Mouse (Mus musculus): ENCODE measurements around the gene Olfr645. TPM values are rescaled to one million over a fixed set of nuclear protein-coding genes. Genes with fewer than 3 reads are reported as not detected.

The Olfr645 gene
- polyA plus RNA-seq (2012; fragmentation: generic; extraction: Trizol), result not detected
- long read RNA-seq, experiment 1, result 0 reads
- long read RNA-seq, experiment 2, result 0 reads

- H3K4me3 ChIP-seq (ENCODE audit: insufficient read depth, poor library complexity, severe bottlenecking), result no peak within 1 kb of the TSS
- TF ChIP-seq FOSL1 (IDR thresholded peaks at IDR 0.05; ENCODE audit: insufficient read depth, low read length, poor library complexity, severe bottlenecking) (no peak), MAX (IDR thresholded peaks at IDR 0.05) (no peak), CTCF (IDR thresholded peaks at IDR 0.05; ENCODE audit: control insufficient read depth, insufficient read depth, insufficient read length) (no peak), CEBPB (IDR thresholded peaks at IDR 0.05; ENCODE audit: low read depth) (no peak), MYOD1 (IDR thresholded peaks at IDR 0.05; ENCODE audit: control insufficient read depth, insufficient read length, low read depth) (no peak), USF1 (IDR thresholded peaks at IDR 0.05; ENCODE audit: low read depth) (no peak), MYOG (IDR thresholded peaks at IDR 0.05; ENCODE audit: control insufficient read depth, extremely low read depth, insufficient read length) (no peak)
- H3K79me2 ChIP-seq (ENCODE audit: control insufficient read depth, insufficient read depth), result no peaks in the 10 kb centered on the region
- H3K79me3 ChIP-seq (ENCODE audit: low read depth), result no peaks in the 10 kb centered on the region
- H3K36me3 ChIP-seq (ENCODE audit: control insufficient read depth, insufficient read depth), result no peaks in the 10 kb centered on the region
- H3ac ChIP-seq (ENCODE audit: control insufficient read depth, insufficient read length, low read depth), result no peak within 1 kb of the TSS
- H3K27me3 ChIP-seq (ENCODE audit: control insufficient read depth, insufficient read depth, insufficient read length), result no peaks in the 10 kb centered on the region
Observed at GRCm38 (mm10) chr7:104085365-104085764, at the start of gene Olfr645. TSS of gene Olfr645 (minus strand) at chr7:104085465.

DNA sequence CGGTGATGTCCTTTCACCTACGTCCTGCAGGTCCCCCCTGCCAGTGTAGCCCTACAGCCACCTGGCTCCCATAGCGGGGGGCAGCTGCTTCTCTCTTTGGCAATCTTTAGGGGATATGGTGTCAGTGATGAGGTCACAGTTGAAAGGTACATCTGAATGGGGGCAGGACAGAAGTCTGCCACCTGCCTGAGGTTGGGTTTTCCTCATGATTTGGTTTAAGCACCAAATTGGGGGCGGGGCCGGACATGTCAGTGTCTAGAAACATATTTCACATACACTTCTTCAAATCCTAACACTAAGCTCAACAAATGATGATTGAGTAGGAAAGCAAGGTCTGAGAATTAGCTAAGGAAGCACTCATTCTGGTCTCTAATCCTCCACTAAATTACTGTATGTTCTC lies 44.5 kb upstream of the Olfr645 start, which contains the start of gene Ubqln5:
Gene Ubqln5 (minus strand): TSS at position 101 of the 400 bp plus-strand sequence.
- H3K4me3 ChIP-seq (ENCODE audit: insufficient read depth, poor library complexity, severe bottlenecking), result no peak within 1 kb of the TSS
- no peaks in the 10 kb centered on the region for H3K79me2 ChIP-seq (ENCODE audit: control insufficient read depth, insufficient read depth)
- H3K36me3 ChIP-seq (ENCODE audit: control insufficient read depth, insufficient read depth), result no peaks in the 10 kb centered on the region
- no peaks in the 10 kb centered on the region for H3K79me3 ChIP-seq (ENCODE audit: low read depth)
- TF ChIP-seq MYOG (IDR thresholded peaks at IDR 0.05; ENCODE audit: control insufficient read depth, extremely low read depth, insufficient read length) (no peak), USF1 (IDR thresholded peaks at IDR 0.05; ENCODE audit: low read depth) (no peak), CEBPB (IDR thresholded peaks at IDR 0.05; ENCODE audit: low read depth) (no peak), MAX (IDR thresholded peaks at IDR 0.05) (no peak)
- no peak within 1 kb of the TSS for H3ac ChIP-seq (ENCODE audit: control insufficient read depth, insufficient read length, low read depth)
- no peaks in the 10 kb centered on the region for H3K27me3 ChIP-seq (ENCODE audit: control insufficient read depth, insufficient read depth, insufficient read length)

- no peaks in the 10 kb centered on the region for H3K36me3 ChIP-seq (ENCODE audit: control insufficient read depth, insufficient read depth)
Observed at GRCm38 (mm10) chr7:104104757-104104972, 19.4 kb upstream of the Olfr645 start, which contains the start of gene Olfr646. TSS of gene Olfr646 (plus strand) at chr7:104104873.

GRCm38 (mm10) chr7:104103913-104104756 lies 18.9 kb upstream of the Olfr645 start:
- no peaks in the 10 kb centered on the region for H3K27me3 ChIP-seq (ENCODE audit: control insufficient read depth, insufficient read depth, insufficient read length)
- no peaks in the 10 kb centered on the region for H3K79me2 ChIP-seq (ENCODE audit: control insufficient read depth, insufficient read depth)
- TF ChIP-seq MYOG (IDR thresholded peaks at IDR 0.05; ENCODE audit: control insufficient read depth, extremely low read depth, insufficient read length) (no peak), USF1 (IDR thresholded peaks at IDR 0.05; ENCODE audit: low read depth) (no peak), MAX (IDR thresholded peaks at IDR 0.05) (no peak), FOSL1 (IDR thresholded peaks at IDR 0.05; ENCODE audit: insufficient read depth, low read length, poor library complexity, severe bottlenecking) (no peak), CTCF (IDR thresholded peaks at IDR 0.05; ENCODE audit: control insufficient read depth, insufficient read depth, insufficient read length) (no peak), CEBPB (IDR thresholded peaks at IDR 0.05; ENCODE audit: low read depth) (no peak), MYOD1 (IDR thresholded peaks at IDR 0.05; ENCODE audit: control insufficient read depth, insufficient read length, low read depth) (no peak)
- H3ac ChIP-seq (ENCODE audit: control insufficient read depth, insufficient read length, low read depth), result no peak overlapping the region
- no peaks in the 10 kb centered on the region for H3K36me3 ChIP-seq (ENCODE audit: control insufficient read depth, insufficient read depth)
- H3K79me3 ChIP-seq (ENCODE audit: low read depth), result no peaks in the 10 kb centered on the region
- no peak overlapping the region for H3K4me3 ChIP-seq (ENCODE audit: insufficient read depth, poor library complexity, severe bottlenecking)

More at GRCm38 (mm10) chr7:104104757-104104972, 19.4 kb upstream of the Olfr645 start, which contains the start of gene Olfr646:
- H3K4me3 ChIP-seq (ENCODE audit: insufficient read depth, poor library complexity, severe bottlenecking), result no peak within 1 kb of the TSS
- no peak within 1 kb of the TSS for H3ac ChIP-seq (ENCODE audit: control insufficient read depth, insufficient read length, low read depth)
- no peaks in the 10 kb centered on the region for H3K79me3 ChIP-seq (ENCODE audit: low read depth)
- no peaks in the 10 kb centered on the region for H3K27me3 ChIP-seq (ENCODE audit: control insufficient read depth, insufficient read depth, insufficient read length)
- H3K79me2 ChIP-seq (ENCODE audit: control insufficient read depth, insufficient read depth), result no peaks in the 10 kb centered on the region
- TF ChIP-seq FOSL1 (IDR thresholded peaks at IDR 0.05; ENCODE audit: insufficient read depth, low read length, poor library complexity, severe bottlenecking), result no peak
- no peak for TF ChIP-seq MYOD1 (IDR thresholded peaks at IDR 0.05; ENCODE audit: control insufficient read depth, insufficient read length, low read depth)
- no peak for TF ChIP-seq CTCF (IDR thresholded peaks at IDR 0.05; ENCODE audit: control insufficient read depth, insufficient read depth, insufficient read length)
- no peak for TF ChIP-seq MAX (IDR thresholded peaks at IDR 0.05)
- no peak for TF ChIP-seq USF1 (IDR thresholded peaks at IDR 0.05; ENCODE audit: low read depth)
- no peak for TF ChIP-seq MYOG (IDR thresholded peaks at IDR 0.05; ENCODE audit: control insufficient read depth, extremely low read depth, insufficient read length)
- no peak for TF ChIP-seq CEBPB (IDR thresholded peaks at IDR 0.05; ENCODE audit: low read depth)

GRCm38 (mm10) chr7:104071769-104072168 lies 13.5 kb downstream of the Olfr645 start, which contains the start of gene Olfr644:
TSS of gene Olfr644 (minus strand) at chr7:104071869.
- Histone ChIP-seq H3K79me2 (ENCODE audit: control insufficient read depth, insufficient read depth) (no peaks in the 10 kb centered on the region), H3K79me3 (ENCODE audit: low read depth) (no peaks in the 10 kb centered on the region), H3K27me3 (ENCODE audit: control insufficient read depth, insufficient read depth, insufficient read length) (no peaks in the 10 kb centered on the region), H3K36me3 (ENCODE audit: control insufficient read depth, insufficient read depth) (no peaks in the 10 kb centered on the region), H3ac (ENCODE audit: control insufficient read depth, insufficient read length, low read depth) (no peak within 1 kb of the TSS), H3K4me3 (ENCODE audit: insufficient read depth, poor library complexity, severe bottlenecking) (no peak within 1 kb of the TSS)
- no peak for TF ChIP-seq MYOD1 (IDR thresholded peaks at IDR 0.05; ENCODE audit: control insufficient read depth, insufficient read length, low read depth)

DNA sequence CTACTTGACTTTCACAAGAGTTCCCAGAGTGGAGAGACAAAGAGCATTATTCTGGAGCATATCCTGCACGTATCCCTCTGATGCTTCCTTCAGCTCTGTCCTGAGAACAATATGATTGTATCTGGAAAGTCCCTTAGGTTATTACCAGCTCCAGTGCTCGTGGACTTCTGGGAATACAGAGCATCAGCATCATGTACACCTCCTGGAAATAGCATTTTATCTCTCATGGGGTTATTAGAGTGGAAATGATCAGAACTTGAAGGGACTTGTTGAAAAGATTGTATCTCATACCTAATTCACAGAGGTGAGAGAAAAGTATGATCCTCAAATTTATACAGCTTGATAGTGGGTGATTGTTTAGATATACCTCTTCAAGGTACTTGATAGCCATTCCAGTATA lies 23.9 kb downstream of the Olfr645 start, which contains the start of gene 4930516K23Rik:
Gene 4930516K23Rik (minus strand): TSS at position 101 of the 400 bp plus-strand sequence.
- Histone ChIP-seq H3K4me3 (ENCODE audit: insufficient read depth, poor library complexity, severe bottlenecking) (no peak within 1 kb of the TSS), H3K27me3 (ENCODE audit: control insufficient read depth, insufficient read depth, insufficient read length) (no peaks in the 10 kb centered on the region), H3K36me3 (ENCODE audit: control insufficient read depth, insufficient read depth) (no peaks in the 10 kb centered on the region), H3ac (ENCODE audit: control insufficient read depth, insufficient read length, low read depth) (no peak within 1 kb of the TSS), H3K79me2 (ENCODE audit: control insufficient read depth, insufficient read depth) (no peaks in the 10 kb centered on the region), H3K79me3 (ENCODE audit: low read depth) (no peaks in the 10 kb centered on the region)
- TF ChIP-seq CEBPB (IDR thresholded peaks at IDR 0.05; ENCODE audit: low read depth) (no peak), MYOG (IDR thresholded peaks at IDR 0.05; ENCODE audit: control insufficient read depth, extremely low read depth, insufficient read length) (no peak), MAX (IDR thresholded peaks at IDR 0.05) (no peak), MYOD1 (IDR thresholded peaks at IDR 0.05; ENCODE audit: control insufficient read depth, insufficient read length, low read depth) (no peak), USF1 (IDR thresholded peaks at IDR 0.05; ENCODE audit: low read depth) (no peak), CTCF (IDR thresholded peaks at IDR 0.05; ENCODE audit: control insufficient read depth, insufficient read depth, insufficient read length) (no peak), FOSL1 (IDR thresholded peaks at IDR 0.05; ENCODE audit: insufficient read depth, low read length, poor library complexity, severe bottlenecking) (no peak)

Measured in C2C12 (cell line).